8 mouse cellular contexts compared by ENCODE assay signal in genomic region chr12:80229010-80229800, GRCm38 (mm10). TPM values are rescaled to one million over a fixed set of nuclear protein-coding genes. Genes with fewer than 3 reads are reported as not detected.
DNase-seq lines count a peak whose midpoint lies in the region; ATAC-seq and TF ChIP-seq lines count a peak whose summit lies in the region.

No protein-coding gene starts in this region.

- 22% methylated on average over 5 of the region's 5 CpGs for WGBS in heart, adult 2 months
- WGBS in hindbrain, embryonic 12.5 days, result 52% methylated on average over 5 of the region's 5 CpGs

- peaks cover 7% of the 10 kb centered on the region; the same call in 1 of the 2 replicates for H3K9me3 ChIP-seq in hindbrain, embryonic 12.5 days (replicated peaks)

- in situ Hi-C loops in Patski (cut with MboI; ENCODE audit: low pct_unique_long_range_greater_than_20kb), result no loop called here

- POLR2A ChIA-PET in Patski (lab: Charles Lee), result interaction anchor here (1.0 to 1.2 kb wide), 2 partner anchors 30 to 158 kb away, joined by 3 to 4 read pairs; no protein-coding TSS in a partner anchor

- TF ChIP-seq CTCF in heart, adult 2 months (IDR thresholded peaks at IDR 0.05), result no peak
- no peak for TF ChIP-seq CTCF in Patski (IDR thresholded peaks at IDR 0.05)

- CTCF ChIA-PET in Patski (lab: Charles Lee), result interaction anchor here (0.9 to 1.1 kb wide), 3 partner anchors 10 to 16 kb away, joined by 3 read pairs; no protein-coding TSS in a partner anchor

- peaks cover 5% of the 10 kb centered on the region for H3K36me3 ChIP-seq in heart, adult 2 months (ENCODE audit: control insufficient read depth, insufficient read depth, low read length)
- H3K36me3 ChIP-seq in hindbrain, embryonic 12.5 days, result peaks cover 6% of the 10 kb centered on the region; the same call in 1 of the 2 replicates

- intact Hi-C loops in heart, adult 2 months (cut with DNase I), result loop anchor here (2.0 kb wide), 1 partner anchor 30 kb away; no protein-coding TSS in a partner anchor
- intact Hi-C loops in heart, postnatal 25 days (cut with DNase I), result no loop called here

- H3K79me2 ChIP-seq in heart, adult 2 months (replicated peaks; ENCODE audit: control insufficient read depth, insufficient read depth, low read length), result no peaks in the 10 kb centered on the region

- H3K4me2 ChIP-seq in hindbrain, embryonic 12.5 days (replicated peaks), result peak overlapping the region; percentile 33; the same call in 1 of the 2 replicates

- H3K27me3 ChIP-seq in heart, adult 2 months (ENCODE audit: control insufficient read depth, insufficient read depth, low read length), result no peaks in the 10 kb centered on the region
- H3K27me3 ChIP-seq in Patski, result no peaks in the 10 kb centered on the region
- no peaks in the 10 kb centered on the region for H3K27me3 ChIP-seq in hindbrain, embryonic 12.5 days

- no peak for DNase-seq in heart, adult 2 months
- DNase-seq in heart, postnatal 25 days (ENCODE audit: low spot score), result no peak
- DNase-seq in Patski (ENCODE audit: low read depth, low spot score), result no peak
- DNase-seq in adrenal gland, adult 8-10 months, result no peak
- DNase-seq in cerebellum, adult 9-11 months, result no peak
- DNase-seq in frontal cortex, adult 2 months (ENCODE audit: extremely low spot score in 1 of 2, low spot score in 1 of 2), result no peak

- H3K27ac ChIP-seq in heart, adult 2 months, result peak overlapping the region; percentile 89
- H3K27ac ChIP-seq in hindbrain, embryonic 12.5 days, result peak overlapping the region; percentile 83

- ATAC-seq in Patski, result peak; percentile 44
- ATAC-seq in hindbrain, embryonic 12.5 days (ENCODE audit: low FRiP score), result no peak
- peak; percentile 71 for ATAC-seq in megakaryocyte, adult 5-6 weeks (ENCODE audit: poor library complexity, severe bottlenecking)

- H3K9ac ChIP-seq in heart, adult 2 months (ENCODE audit: low read depth, low read length), result no peak overlapping the region
- no peak overlapping the region for H3K9ac ChIP-seq in hindbrain, embryonic 12.5 days

- H3K4me1 ChIP-seq in heart, adult 2 months (ENCODE audit: control insufficient read depth, insufficient read depth, low read length), result peaks cover 32% of the 10 kb centered on the region
- H3K4me1 ChIP-seq in hindbrain, embryonic 12.5 days, result peaks cover 62% of the 10 kb centered on the region

- TF ChIP-seq EP300 in heart, adult 2 months (IDR thresholded peaks at IDR 0.05; ENCODE audit: insufficient read depth, low read depth, low read length), result no peak

- no peak overlapping the region for H3K4me3 ChIP-seq in heart, adult 2 months
- H3K4me3 ChIP-seq in hindbrain, embryonic 12.5 days, result no peak overlapping the region

- no peak for TF ChIP-seq POLR2A in heart, adult 2 months (IDR thresholded peaks at IDR 0.05; ENCODE audit: insufficient read depth, low read depth, low read length)

RNA-seq across cellular contexts. Expression of gene Actn1, which starts 31.0 kb away (rescaled TPM):
- total RNA-seq in heart, adult 2 months (2021), result 10 to 100 TPM; 30.6 to 31.7 TPM
- polyA plus RNA-seq in heart, adult 2 months (2012; rRNA removed), result 29.0 and 31.1 TPM in 2 replicates
- total RNA-seq in heart, postnatal 25 days (2021), result 10 to 100 TPM; 33.9 to 38.3 TPM
- 279 TPM for polyA plus RNA-seq in Patski (2021)
- 23.7 and 26.0 TPM in 2 replicates for polyA plus RNA-seq in hindbrain, embryonic 12.5 days (2016; fragmentation: Nextera tagmentation; extraction: Ambion mirVana)
- total RNA-seq in megakaryocyte, adult 5-6 weeks (2015), result 31.2 and 38.6 TPM in 2 replicates
- 30.9 and 52.5 TPM in 2 replicates for total RNA-seq in megakaryocyte, adult 5-6 weeks (2017)
- 10 to 100 TPM; 35.5 to 51.7 (median 44.4) TPM for total RNA-seq in adrenal gland, adult 8-10 months (2022)
- polyA plus RNA-seq in frontal cortex, adult 2 months (2012; rRNA removed), result 82.7 and 95.8 TPM in 2 replicates
